Mouse (Mus musculus): ENCODE data around the gene Nav2.

Nav2 gene

DNA sequence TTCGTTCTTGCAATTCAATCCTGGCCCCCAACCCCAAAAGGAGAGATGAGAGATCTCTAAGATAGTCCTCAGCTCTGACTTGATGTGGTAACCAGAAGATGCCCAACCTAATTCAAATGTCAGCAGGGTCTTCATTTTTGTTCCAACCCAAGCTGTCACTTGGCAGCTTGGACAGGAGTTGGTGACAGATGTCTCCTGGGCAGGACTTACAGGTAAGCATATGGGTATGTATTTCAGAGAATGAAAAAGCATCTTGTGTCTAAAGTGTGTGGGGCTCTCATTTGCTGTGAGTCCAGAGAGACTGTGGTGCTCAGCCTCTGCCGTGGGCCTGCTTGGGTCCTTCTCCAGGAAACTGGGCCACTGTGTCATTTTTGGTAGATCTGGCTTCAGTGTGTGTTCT lies 23.6 kb downstream of the Nav2 start:
- CTCF ChIA-PET, result interaction anchor here (0.7 kb wide), 1 partner anchor 125 kb away, joined by 5 read pairs; no protein-coding TSS in a partner anchor

DNA sequence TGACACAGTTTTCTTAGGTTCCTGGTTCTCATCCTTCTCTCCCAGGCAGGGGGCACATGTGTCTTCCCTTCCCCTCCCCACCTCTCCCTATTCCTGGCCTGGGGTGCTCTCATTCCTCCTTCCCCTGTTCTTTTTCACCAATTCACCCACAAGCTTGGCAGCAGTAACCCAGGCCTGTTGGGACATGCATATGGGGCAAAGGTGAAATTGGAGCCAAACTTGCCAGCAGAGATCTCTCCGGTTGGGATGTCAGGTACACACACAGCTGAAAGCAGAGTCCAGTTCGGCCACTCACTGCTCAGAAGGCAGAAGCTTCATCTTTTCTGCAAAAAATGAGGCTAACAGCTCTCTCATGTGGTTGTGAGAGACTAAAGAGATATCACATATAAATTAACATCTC lies 26.3 kb downstream of the Nav2 start:
- CTCF ChIA-PET, result no interaction called here

DNA sequence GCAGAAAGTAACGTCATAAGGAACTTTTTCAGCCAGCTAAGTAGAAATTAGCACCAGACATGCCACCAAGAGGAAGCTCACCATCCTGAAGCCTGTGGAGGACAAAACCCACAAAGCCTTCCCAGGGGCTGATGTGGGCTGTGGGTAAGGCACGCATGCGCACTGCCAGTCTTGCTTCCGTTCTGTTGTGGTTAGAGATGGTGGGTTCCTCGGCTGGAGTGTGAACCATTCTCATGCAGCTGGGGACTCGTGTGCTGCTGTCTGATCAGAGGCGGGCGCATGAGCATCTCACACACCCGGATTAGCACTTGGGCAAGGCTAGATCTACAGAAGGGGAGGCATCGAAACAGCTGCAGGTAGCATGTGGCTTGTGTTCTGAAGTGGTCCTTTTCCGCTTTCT lies 29.0 kb downstream of the Nav2 start:
- CTCF ChIA-PET, result no interaction called here

DNA sequence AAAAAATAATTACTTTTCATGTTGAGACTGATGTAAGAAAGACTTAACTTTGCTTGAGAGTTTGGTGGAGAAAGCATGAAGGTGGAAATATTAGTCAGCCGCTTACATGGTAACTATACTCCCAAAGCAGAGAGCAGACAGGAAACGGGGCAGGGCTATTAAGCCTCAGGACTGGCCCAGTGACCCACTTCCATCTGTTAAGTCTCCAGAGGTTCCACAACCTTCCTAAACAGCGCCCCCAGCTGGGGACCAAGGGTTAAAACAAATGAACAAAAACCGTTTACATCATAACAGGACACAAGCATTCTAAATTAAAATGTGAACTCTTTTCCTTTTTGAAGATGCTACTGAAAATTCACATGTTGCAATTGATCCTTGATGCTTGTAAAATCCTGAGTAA lies 29.7 kb downstream of the Nav2 start:
- CTCF ChIA-PET, result no interaction called here

DNA sequence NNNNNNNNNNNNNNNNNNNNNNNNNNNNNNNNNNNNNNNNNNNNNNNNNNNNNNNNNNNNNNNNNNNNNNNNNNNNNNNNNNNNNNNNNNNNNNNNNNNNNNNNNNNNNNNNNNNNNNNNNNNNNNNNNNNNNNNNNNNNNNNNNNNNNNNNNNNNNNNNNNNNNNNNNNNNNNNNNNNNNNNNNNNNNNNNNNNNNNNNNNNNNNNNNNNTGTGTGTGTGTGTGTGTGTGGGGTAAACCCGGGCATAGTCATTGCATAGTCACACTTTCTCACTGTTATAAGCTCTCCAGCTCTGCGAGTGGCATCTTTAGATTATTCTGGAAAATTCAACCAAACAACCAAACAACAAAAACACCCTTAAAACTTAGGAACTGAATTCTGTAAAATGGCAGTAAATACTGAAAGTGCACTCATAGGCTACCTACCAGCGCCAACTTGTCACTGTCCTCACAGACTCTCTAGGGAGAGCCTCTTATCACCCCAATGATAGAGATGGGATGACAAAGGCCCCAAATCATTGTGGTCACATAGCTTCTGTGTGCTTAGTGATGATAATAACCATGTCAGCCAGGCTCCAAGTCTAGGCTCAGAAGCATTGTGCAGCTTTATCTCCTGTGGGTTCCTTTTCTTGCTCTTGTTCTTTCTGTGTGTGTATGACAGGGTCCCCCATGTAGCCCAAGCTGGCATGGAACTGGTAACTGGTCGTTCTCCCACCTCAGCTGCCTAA lies 40.0 kb downstream of the Nav2 start:
- CTCF ChIA-PET, result no interaction called here

DNA sequence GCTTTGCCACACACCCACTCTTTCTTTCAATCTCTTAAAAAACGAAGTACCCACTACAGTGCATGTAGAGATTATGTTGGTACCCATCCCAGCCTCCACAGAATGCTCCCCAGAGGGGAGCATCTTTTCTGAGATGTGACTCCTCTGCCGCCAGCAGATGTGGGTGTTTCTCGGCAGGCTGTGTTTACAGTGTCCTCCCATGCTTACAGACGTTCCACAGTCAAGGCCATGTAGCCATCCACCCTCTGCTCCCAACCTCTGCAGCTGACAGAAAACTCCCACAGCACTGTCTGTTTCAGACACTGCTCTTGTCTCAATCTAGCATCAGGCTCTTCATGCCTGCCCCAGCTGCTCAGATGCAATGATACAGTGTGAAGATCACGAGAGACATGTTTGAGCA lies 46.0 kb downstream of the Nav2 start:
- CTCF ChIA-PET, result interaction anchor here (0.5 kb wide), 1 partner anchor 23 kb away, joined by 5 read pairs; no protein-coding TSS in a partner anchor

DNA sequence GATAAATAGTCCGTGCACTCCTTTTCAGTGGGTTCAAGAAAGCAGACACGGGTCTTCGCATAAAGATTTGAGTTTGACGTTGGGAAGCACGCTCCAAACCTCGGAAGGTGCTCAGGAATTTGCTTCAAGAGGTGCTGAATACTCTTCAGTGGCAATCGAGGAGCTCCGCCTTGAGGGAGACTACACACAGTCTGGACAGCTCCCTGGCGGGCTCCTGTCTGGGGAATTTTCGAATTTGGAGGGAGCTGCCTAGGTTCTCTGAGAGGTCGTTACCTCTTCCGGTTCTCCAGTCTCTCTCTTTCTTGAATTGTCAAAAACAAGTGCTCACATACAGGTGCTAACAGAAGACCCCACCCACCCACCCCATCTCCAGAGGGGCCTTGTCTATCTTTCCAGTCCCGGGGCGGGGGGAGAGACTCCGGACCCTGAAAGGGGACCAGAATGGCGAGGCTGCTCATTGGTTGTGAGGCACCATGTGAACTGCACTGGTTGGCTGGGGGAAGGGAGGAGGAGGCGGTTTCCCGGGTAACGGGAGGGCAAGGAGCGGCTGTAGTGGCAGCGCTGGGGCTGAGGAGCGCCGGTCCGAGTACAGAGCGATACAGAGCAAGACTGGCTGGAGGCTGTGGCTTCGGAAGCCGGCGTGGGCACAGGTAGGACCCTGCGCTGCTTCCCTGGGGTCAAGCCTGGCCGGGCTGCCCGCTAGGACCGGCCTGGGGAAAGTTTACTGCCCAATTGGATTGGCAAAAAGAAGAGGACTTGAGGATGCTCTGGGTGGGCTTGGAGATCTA lies 50.2 kb downstream of the Nav2 start:
- CTCF ChIA-PET, result no interaction called here

DNA sequence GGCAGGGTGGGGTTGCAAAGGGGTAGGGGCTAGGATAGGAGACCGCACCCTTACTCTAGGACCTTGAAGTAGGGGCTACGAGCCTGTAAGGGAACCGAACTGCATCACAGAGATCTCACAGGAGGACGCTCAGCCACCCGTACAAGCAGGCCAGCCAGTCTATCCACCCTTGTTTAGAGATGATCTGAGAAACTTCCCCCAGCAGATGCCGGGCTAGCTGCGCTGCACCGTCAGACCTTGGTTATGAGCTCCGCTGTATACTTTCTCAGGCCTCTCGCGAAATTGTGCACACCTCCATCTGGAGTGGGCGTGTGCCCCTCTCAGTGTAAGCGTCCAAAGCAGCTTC lies 50.8 kb downstream of the Nav2 start:
- CTCF ChIA-PET, result no interaction called here

DNA sequence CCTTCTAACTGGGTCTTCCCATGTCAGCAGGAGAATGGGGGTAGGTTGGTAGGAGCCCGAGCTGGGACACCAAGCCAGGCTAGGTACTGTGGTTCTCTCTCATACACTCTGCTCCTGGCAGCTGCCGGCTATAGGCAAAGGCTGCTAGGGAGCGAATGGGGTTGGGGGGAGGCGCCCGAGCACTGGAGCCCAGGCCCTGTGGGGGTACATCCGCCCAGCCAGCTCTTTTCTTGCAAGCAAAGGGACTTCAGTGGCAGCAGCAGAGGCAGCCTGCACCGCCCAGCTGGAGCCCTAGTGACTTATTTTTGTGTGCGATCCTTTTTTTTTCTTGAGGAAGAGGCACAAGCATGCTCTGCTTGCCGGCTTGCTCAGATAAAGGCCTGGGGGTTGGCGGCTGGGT lies 51.6 kb downstream of the Nav2 start:
- CTCF ChIA-PET, result no interaction called here

DNA sequence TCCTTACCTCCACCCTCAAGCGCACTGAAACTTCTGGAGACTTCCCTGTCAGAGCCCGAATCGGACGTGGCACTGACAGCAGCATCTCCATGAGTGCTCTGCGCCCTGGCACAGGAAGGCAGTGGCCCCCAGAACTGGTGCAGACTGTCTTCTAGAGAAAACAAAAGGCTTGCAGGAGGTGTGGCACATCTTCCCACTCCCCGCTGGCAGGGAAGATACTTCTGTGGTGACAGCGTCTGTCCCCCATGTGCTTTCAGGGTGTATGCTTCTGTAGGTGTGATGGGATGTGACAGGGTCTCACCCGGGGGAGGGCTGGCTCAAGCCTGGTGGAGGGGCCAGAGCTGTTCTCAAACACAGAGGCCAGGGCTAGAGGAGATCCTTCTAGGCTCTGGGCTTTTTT lies 53.0 kb downstream of the Nav2 start:
- CTCF ChIA-PET, result no interaction called here

DNA sequence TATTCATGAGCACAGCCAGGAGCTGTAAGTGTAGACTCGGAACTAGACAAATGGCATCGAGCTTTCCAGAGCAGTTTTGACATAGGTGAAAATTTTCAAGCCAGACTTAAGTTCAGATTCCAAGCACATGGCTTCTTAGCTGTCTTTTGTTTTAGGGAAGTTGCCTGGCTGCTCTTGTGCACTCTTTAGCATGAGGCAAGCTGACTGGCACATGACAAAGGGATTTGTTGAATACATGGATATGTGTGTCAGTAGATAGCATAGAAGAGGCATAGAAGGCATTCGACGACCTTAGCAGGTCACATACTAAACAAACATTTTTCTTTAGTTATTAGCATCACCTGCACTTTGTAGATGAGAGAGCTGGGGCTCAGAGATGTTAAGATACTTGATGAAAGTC lies 53.4 kb downstream of the Nav2 start:
- CTCF ChIA-PET, result no interaction called here

DNA sequence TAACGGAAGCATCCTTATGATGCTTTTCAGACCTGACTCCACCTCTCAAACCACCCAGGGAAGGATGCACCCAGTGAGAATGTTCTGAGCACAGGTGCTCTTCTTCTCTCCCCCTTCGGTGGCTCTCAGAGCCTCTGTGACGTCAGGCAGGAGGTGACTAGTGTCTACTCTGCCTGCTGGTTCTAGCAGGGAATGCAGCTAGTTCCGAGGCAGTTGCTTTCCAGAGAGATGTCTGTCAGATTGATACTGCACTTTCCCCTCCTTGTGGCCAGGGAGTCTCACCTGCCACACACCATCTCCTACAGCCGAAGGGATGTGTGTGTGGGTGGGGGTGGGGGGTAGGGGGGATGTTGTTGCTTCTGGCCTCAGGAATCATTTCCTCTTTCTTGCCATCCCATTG lies 54.6 kb downstream of the Nav2 start:
- CTCF ChIA-PET, result no interaction called here

DNA sequence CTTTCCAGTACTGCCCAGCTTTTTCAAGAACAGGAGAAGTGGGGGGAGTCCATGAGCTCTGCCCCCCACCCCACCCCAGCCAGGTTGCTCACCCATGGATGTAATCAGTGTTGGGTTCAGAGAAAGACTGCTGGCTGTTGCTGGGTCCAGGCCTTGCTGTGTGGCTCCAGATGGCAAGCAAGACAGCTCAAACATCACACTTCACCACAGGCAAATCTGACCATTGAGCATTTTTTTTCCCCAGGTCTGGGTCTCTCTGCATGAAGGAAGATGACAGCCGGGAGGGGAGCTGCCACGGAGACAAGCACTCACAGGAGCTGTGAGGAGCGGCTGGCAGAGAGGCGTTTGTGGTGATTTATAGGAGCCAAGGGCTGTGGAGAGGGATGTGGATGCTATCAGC lies 55.0 kb downstream of the Nav2 start:
- CTCF ChIA-PET, result no interaction called here

DNA sequence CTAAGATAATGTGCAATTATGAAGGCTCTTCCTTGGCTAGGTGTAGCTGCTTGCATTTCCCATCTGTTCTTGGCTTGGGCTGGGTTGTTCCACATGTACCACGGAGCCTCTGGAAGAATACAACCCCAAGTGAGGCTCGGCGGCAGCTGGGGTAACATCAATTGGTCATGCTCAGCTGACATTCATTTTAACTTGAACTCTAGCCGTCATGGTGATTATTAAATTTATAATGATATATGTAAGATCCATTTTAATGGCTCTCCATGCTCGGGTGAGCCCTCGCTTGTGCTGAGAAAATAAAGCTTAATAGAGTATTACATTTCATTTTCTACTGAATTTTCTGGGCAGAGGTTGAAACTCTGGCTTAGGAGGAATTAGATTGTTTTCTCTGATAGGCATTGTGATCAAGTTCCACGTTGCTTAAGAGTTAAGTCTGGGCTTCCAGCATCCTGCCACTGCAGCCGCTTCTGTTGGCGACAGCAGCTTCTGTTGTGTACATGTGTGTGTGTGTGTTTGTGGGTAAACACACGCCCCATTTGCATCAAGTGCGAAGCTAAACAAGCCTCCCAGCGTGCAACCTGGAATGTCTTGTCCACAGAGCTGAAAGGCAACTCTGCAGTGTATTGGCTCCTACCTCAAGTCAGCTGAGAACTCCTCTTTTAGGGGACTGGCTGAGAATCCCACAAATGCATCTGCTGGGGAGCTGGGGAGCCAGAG lies 57.4 kb downstream of the Nav2 start:
- CTCF ChIA-PET, result no interaction called here

DNA sequence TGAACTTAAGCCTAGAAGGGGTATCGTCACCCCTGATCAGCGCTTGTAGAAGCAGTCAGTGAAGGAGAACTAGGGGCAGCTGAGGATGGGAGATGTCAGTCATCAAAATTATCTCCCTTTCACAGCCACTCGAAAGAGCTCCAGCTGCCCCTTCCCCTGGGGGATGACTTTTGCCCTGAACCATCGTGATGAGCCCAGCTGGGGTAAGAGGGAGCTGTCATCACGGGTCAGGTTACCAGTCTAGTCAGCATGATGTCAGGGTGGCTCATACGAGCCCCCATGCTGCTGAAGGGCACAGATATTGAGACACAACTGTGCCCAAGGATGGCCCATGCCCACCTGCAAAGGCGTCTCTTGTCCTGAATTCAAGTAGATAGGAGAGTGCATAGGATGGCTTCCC lies 72.5 kb downstream of the Nav2 start:
- CTCF ChIA-PET, result no interaction called here

DNA sequence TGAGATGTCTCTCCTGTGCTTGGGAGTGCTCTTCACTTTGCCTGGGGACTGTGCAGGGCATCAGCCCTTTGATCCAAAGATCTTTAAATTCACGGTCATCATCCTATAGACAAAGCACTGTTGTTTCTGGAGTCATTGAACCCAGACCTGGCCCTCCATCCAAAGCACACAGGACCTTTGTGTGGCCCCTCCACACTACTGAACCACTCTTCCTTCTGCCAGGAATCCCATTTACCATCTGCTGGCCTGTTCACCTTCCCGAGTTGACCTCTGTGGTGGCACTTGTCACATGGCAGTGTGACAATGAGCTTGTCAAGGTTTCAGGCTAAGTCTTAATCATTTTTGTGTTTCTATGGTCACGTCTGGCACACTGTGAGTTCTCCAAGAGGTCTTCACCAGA lies 73.3 kb downstream of the Nav2 start:
- CTCF ChIA-PET, result no interaction called here

DNA sequence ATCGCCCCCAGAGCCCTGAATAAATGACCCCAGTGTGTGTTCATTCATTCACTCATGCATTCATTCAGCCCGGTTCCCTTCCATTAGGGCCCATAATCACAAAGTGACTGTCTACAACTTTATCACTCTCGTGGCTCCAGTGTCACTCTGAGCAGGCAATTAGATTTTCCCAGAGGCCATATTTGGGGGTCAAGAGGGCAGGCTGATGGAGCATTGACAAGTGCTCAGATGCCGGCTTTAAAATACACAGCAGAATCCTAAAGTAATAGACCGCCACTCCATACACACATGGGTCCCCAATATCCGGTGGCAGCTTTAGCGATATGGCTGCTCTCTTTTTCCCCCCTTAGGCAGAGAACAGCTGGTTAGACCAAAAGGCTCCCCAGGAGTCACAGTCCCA lies 74.1 kb downstream of the Nav2 start:
- CTCF ChIA-PET, result no interaction called here

DNA sequence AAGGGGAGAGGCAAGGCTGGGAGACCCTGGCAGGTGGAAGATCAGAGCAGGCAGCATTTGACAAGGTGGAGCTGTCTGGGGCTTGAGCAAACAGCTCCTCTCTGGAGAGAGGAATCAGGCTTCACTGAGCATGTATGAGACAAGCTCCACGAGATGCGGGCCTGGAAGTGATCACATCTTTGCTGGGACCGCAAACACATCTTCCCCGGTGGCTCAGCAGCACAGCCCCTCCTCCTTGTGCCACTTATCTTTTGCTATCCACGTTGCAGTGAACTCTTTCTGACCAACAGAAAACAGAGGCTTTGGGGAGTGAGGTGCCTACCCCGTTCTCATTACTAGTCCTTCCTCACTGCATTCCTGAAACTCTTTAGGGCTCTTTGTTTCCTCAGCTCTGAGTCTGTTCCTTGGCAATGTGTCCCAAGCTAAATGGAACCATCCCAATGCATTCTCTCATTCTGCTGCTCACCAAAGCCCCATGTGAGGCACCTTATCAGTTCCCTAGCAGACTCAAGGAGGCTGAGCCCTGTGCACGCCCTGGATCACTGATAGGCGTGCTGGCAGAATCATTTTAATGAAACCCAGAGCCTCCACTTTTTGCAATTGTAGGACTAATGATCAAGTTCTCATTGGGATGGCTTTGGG lies 83.5 kb downstream of the Nav2 start:
- CTCF ChIA-PET, result no interaction called here

DNA sequence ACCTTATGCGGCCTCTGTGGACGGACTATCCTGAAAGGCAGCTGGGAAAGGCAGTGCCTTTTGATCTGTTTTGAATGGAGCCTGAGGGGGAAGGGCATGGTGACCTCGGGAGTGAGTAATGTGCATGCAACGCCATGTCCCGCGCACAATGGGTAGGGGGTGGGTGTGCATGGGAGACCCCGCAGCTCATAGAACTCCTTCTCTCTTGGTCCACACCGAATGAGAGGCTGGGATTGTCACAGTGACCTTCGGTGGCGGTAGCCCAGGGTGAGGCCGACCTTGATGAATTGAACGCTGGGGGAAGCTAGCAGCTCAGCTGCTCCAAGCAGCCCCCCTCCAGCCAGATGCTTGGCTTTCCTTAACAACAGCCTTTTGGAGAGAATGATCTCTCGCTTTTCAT lies 86.7 kb downstream of the Nav2 start:
- CTCF ChIA-PET, result no interaction called here

DNA sequence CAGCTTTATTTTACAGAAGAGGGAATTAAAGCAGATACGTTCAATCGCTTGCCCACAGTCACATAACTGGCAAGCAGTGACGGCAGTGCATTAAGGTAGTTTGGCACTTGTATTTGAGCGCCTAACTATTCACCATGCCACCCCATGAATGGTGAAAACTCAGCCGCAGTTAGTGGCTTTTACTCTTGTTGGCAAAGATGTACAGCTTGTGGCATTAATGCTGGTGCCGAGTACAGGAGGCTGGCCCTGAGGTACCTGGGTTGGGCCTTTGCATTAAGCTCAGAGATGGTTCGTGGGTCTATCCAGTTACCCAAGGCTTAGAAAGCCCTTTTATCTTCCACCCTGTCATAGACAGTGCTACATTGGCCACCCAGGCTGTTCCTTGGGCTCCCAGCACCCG lies 87.2 kb downstream of the Nav2 start:
- CTCF ChIA-PET, result no interaction called here

DNA sequence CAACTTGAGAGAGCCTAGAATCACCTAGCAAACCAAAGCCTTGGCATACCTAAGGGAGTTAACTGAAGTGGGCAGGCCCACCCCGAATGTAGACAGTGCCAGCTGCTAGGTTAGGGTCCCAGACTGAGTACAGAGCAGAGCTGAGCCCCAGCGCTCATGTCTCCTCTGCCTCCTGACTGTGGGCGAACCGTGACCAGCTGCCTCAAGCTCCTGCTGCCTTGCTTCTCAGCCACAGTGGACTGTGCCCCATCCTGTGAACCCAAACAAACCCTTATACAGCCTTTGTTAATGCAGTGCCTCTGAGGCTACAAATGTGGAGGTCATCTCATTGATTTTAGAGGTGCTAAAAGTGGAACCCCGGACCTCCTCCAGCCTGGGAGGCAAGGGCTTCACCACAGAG lies 88.3 kb downstream of the Nav2 start:
- CTCF ChIA-PET, result no interaction called here

DNA sequence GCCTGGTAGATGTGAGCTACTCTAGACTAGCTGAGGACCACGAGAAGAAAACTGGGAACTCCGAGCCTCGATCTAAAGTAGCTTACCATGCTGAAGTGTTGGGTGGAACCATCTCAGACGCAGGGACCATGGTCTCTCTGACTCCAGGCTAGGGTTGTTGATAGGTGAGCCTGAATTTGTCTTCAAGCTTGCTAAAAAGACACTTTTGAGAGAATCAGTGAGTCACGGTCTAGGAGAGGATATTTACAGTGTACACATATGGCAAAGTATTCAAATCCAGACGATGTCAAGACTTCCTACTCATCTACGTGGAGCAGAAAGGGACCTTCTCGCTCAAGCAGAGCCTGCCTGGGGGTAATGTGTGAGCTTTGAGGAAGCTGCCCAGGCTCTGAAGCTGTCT lies 89.6 kb downstream of the Nav2 start:
- CTCF ChIA-PET, result no interaction called here

DNA sequence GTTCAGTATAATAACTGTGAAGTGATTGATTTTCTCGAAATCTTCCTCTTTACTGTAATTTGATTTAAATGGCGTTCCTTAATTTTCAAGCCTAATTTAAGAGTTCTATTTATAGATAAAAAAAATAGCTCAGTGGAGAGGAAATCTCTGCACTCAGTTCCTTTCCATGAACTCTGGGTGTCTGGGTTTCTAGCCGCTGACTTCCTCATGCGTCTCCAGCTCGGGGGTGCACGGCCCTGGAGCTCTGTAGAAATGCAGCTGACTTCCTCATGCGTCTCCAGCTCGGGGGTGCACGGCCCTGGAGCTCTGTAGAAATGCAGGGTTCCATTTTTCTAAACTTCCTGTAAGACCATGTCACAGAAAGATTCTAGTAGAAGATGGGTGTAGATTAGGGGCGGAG lies 90.1 kb downstream of the Nav2 start:
- CTCF ChIA-PET, result no interaction called here

Measured in spleen, embryonic (tissue).